Mouse (Mus musculus) left cerebral cortex, adult 2 months (tissue): Measurements from ENCODE around the gene Atp8b3. TPM values are rescaled to one million over a fixed set of nuclear protein-coding genes. Genes with fewer than 3 reads are reported as not detected.

Experiments
- DNase-seq, 2 experiments: peaks; one replicate each; pipeline ENCODE4 v3.0.0; 2021 to 2022; ENCODE audit warnings: low spot score in 2 of 2, mixed read lengths in 1 of 2; ENCODE audit errors: extremely low spot score in 1 of 2
- H3K27ac ChIP-seq: fragments of 200-600 bp; 2 replicates; pipeline ENCODE4 v1.8.1; 2022
- H3K4me3 ChIP-seq: fragments of 200-600 bp; 2 replicates; pipeline ENCODE4 v1.8.1; 2022
- CTCF ChIP-seq: fragments of 200-600 bp; IDR thresholded peaks from 2 replicates; pipeline ENCODE4 v1.8.1; 2022; ENCODE audit warnings: antibody characterized with exemption, mild to moderate bottlenecking, moderate library complexity
- intact Hi-C: fragments of 180-260 bp; cut with DNase I; formaldehyde crosslinking; loops from one replicate; pipeline ENCODE4 v1.15.1; 2025
- total RNA-seq, 2 experiments: library from RNA; stranded (reverse); gene quantifications; 2 replicates each; pipeline ENCODE4 v1.2.3; 2021

Atp8b3 gene
- total RNA-seq, 2 experiments from 2014 or later, result 0.11 to 0.63 TPM

DNA sequence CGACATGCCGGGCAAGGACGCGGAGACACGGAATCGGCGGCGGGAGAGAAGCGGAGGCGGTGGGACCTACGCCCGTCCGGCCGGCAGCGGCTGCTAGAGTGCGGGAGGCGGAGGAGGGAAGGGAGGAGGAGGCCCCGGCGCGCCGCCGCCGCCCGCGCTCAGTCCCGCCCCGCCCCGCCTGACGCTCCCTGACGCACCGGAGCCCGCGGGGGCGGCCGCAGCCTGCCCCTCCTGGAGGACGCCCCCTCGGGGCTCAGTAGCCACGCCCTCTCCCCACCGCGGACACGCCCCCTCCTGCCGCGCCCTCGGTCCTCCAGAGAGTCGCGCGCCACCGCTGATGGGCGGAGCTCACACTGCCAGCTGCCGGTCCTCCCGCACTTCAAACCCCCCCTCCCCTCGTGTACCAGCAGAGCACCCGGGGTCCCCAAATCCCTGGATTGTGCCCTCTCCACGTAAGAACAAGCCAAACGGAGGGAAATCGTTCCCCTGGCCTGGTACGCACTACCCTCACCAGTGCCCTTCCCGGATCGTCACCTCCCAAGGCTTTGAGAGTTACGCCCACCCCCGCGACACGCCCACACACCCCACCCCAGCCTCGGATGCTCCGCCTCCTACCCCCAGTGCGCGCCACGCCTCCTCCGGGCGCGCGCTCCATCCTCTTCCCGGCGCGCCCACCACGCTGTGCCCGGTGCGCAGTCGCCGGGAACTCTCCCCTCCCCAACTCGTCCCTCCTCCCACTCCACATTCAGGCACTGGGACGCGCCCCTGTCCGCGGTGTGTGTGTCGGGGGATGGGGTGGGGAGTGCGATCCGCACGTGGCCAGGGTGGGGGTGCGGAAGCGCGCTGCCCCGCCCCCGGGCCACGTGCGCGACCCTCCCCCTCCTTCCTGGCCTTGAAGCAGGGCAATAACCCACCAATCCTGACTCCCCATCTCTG lies 38.5 kb upstream of the Atp8b3 start, which contains the start of gene Klf16:
Gene Klf16, minus strand, starts transcription at position 127 of the 936 bp plus-strand sequence.
- H3K27ac ChIP-seq, result peak within 1 kb of the TSS; percentile 96
- peak; percentile 95 to 96 for DNase-seq
- intact Hi-C loops, result loop anchor here (1.0 to 5.0 kb wide), 3 partner anchors 11 to 100 kb away; partner anchors contain the start of genes Csnk1g2 and Mknk2
- H3K4me3 ChIP-seq, result peak within 1 kb of the TSS; percentile 83
- no peak for TF ChIP-seq CTCF

DNA sequence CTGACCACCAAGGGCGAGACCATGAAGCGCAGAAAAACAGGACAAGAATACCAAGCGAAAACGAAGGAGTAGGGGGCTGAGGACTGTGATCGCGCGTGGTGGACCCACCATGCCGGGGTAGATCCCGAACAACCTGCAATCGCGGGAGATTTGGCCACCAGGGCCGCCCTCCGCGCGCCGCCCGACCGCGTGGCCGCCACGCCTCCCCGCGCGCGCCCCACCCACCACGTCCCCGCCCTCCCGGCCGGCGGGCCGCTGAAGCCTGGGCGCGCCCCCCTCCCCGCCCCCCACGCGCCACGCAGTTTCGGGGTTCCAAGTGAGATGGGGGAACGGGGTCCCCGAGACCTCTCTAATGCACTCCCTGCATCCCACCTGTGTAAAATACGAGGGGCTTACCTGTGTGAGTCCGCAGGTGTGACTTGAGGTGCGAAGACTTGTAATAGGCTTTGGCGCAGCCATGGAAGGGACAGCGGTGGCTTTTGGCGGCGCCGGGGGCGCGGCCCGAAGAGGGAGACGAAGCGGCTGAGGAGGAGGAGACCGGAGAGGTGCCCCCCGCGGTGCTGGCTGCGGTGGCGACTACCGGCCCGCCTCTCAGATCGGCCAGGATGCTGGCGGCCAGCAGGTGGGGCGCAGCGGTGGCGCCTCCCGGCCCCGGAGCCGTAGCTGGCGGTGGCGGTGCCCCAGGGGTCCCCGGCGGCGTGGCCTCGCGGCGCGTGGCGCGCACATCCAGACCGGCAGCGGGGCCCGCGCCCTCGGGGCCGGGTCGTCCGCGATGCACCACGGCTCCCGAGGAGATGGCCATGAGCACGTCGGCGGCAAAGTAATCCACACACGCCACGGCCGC lies 37.6 kb upstream of the Atp8b3 start:
- H3K27ac ChIP-seq, result peak overlapping the region; percentile 96
- TF ChIP-seq CTCF, result no peak; the same call in none of the 2 replicates
- intact Hi-C loops, result loop anchor here (1.0 to 5.0 kb wide), 3 partner anchors 10 to 101 kb away; partner anchors contain the start of genes Csnk1g2 and Mknk2
- no peak for DNase-seq
- H3K4me3 ChIP-seq, result peak overlapping the region; percentile 83

DNA sequence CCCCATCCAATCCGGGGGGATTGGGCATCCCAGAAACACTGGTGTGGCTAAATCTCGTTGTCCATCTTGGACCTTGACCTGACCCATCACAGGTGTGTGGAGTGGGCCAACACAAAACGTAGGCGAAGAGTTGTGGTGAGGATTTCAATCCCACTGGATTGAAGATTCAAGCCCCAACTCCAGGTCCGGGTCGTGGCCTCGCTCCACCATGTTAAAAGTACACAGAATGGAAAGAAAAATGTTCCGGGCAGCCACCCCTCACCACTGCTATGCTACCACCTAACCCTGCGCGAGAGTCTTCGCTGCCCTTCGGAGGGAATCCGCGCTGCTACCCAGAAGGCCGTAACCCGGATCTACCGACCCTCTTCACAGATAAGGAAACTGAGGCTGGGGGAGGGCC lies 37.0 kb upstream of the Atp8b3 start:
- intact Hi-C loops, result loop anchor here (2.0 to 5.0 kb wide), 2 partner anchors 47 to 101 kb away; partner anchors contain the start of genes Csnk1g2 and Mknk2
- no peak for TF ChIP-seq CTCF
- peak overlapping the region; percentile 96 for H3K27ac ChIP-seq
- no peak for DNase-seq
- H3K4me3 ChIP-seq, result peak overlapping the region; percentile 83

DNA sequence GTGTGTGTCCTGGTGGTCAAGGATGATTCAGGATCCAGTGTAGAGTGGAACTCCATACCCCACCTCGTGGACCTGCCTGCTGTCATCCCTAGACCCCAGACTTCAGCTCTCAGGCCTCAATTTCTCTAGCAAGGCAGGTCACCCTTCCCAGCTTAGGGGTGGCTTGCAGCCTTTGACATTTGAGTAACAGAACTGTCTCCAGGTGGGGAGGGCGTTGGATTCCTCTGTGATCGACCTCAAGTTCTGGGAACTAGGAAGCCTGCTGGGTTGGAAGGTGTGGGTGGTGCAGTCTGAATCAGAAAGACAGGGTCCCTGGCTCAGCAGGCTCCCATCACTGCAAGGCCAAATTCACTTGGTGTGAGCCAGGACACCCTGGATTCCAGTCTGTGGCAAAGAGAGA lies 36.0 kb upstream of the Atp8b3 start:
- TF ChIP-seq CTCF, result no peak
- intact Hi-C loops, result loop anchor here (5.0 kb wide), 1 partner anchor 102 kb away; the partner anchor contains the start of gene Mknk2
- H3K4me3 ChIP-seq, result peak overlapping the region; percentile 83
- DNase-seq, result peak in 1 of 2 experiments; percentile 23
- peak overlapping the region; percentile 96 for H3K27ac ChIP-seq

DNA sequence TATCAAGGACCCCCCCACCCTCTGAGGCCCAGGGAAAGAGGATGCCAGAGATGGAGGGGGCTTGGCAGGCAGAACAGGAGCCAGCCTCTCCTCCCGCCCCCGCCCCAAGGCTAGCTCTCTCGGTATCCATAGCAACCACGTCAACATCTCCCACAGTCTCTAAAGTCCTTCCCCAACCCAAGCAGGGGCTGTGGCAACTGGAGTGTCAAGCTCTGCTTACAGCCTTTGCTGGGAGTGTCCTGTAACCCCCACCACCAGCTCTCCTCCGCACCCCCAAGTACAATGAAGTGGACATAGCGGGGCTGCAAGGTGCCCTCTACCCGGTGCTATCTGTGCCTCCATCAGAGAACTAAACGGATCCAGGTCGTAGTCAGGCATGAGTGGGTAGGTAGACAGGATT lies 35.0 kb upstream of the Atp8b3 start:
- peak overlapping the region; percentile 36 for H3K4me3 ChIP-seq
- peak overlapping the region; percentile 96 for H3K27ac ChIP-seq
- intact Hi-C loops, result no loop called here
- no peak for TF ChIP-seq CTCF
- peak in 1 of 2 experiments; percentile 51 for DNase-seq

DNA sequence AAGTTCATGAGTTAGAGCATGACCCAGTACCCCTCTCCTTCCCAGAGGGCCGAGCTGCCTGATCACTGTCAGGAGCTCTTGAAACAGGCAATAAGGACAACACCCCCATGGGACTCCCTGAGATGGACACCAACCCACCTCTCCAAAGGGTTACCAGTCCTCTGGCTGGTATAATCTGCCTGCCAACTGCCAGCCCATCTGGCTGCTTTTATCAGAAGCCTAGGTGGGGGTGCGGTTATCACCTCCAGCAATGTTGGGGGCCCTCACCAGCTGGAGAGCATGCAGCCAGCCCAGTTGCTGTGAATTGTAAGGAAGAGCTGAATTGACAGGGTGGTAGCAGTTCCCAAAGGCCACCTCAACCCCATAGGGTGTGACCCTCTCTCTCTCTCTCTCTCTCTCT lies 33.6 kb upstream of the Atp8b3 start:
- DNase-seq, result peak in 1 of 2 experiments; percentile 12
- Histone ChIP-seq H3K27ac (peak overlapping the region; percentile 76), H3K4me3 (no peak overlapping the region)
- TF ChIP-seq CTCF, result no peak
- intact Hi-C loops, result no loop called here

DNA sequence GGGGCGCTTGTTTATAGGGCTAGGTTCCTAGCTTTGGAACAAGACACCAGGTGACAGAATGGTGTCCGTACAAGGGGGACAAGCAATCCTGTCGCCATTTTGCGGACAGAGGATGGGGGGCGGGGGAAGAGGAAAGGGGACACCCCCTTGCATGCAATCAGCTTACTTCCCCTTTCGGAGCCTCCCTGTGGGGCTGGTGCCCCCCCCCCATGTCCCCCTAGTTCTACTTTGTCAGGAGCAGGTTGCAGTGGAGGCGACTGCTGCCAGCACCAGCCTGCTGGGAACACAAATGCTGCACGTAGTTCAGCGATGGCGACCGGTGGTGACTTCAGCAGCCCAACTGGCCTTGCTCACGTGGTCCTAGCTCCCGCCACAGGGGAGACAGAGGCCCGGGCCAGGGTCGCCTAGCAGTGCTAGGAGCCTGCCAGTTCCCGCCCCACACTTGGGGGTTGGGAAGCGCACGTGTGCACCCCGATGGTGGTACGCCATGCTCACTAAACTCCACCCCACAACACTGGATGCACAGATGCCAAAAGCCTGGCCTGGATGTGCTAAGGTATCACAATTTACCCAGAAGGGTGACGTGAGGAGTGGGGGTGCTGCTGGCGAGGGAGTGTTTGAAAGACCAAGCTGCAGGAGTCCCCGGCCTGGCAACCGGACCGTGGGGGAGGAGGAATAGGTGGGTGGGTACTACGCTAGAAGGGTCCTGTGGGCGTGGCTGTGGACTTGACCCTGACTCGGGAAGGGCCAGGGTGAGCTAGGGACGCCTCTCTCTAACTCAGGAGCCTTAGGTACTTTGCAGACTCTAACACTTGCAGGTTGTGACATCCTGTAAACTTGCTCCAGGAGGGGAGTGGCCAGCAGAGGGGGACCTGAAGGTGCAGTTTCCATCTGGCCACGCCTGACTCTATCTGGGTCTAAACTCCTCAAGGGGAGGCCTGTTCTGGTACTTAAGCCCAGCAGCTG lies 32.2 kb upstream of the Atp8b3 start:
- H3K4me3 ChIP-seq, result peak overlapping the region; percentile 17; the same call in 1 of the 2 replicates
- DNase-seq, result no peak

DNA sequence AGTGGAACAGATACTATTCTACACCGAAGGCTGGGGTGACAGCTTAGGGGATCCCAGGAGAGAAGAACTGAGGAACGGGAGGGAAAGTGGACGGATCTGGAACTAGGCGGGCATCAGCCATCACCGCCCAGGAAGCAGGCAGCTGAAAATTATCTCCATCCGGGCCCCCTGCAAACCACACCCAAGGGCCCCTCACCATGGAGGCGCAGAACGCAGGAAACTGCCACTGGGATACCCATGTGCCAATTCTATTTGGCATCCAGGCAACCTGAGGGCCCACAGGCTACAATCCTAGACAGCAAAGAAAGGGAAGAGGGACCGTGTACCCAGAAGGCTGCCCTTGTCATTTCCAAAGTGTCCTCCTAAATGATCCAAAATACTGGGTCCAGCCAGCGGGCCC lies 31.5 kb upstream of the Atp8b3 start:
- intact Hi-C loops, result no loop called here

More for the DNA sequence above, 32.2 kb upstream of the Atp8b3 start:
- intact Hi-C loops, result no loop called here
- peak overlapping the region; percentile 76 for H3K27ac ChIP-seq
- no peak for TF ChIP-seq CTCF

DNA sequence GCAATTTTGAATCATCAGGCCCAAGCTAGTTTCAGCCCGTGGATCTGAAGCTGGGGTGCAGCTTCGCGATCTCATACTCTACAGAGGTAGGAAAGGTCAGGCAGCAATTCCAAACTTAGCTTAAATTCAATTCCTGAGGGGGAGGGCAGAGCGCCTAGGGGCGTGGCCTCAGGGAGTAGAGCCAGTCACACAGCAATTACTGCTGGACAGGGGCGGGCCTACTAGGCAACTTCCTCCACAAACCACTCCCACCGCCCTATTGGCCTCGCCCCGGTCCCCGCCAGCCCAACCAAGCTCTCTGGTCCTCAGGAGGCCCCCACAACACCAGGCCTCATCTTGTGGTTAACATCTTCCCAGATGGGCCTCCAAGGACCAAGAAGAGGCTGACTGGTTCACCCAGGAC lies 30.7 kb upstream of the Atp8b3 start:
- Histone ChIP-seq H3K27ac (peak overlapping the region; percentile 12; the same call in 1 of the 2 replicates), H3K4me3 (no peak overlapping the region)
- TF ChIP-seq CTCF, result no peak
- intact Hi-C loops, result no loop called here
- peak in 1 of 2 experiments; percentile 19 for DNase-seq

More for the DNA sequence above, 31.5 kb upstream of the Atp8b3 start:
- no peak for DNase-seq
- H3K4me3 ChIP-seq, result no peak overlapping the region
- no peak for TF ChIP-seq CTCF
- peak overlapping the region; percentile 76 for H3K27ac ChIP-seq

DNA sequence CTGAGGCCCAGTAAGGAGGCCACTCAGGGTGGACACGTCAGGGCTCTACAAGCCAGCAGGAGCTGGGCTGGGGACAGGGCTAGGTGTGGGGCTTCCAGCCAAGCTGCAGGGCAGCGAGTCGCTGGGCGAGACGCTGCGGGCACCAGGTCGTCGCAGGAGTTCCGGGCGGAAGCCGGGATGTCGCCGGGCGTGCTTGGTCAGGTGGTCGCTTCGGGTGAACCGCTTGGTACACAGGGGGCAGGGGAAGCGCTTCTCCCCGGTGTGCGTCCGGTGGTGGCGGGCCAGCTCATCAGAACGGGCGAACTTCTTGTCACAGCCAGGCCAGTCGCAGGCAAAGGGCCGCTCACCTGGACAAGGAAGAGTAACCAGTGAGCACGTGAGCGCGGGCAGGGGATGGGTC lies 30.0 kb upstream of the Atp8b3 start:
- intact Hi-C loops, result no loop called here
- H3K27ac ChIP-seq, result no peak overlapping the region
- no peak for TF ChIP-seq CTCF
- no peak overlapping the region for H3K4me3 ChIP-seq
- no peak for DNase-seq
